Mouse (Mus musculus) small intestine, adult 2 months (tissue): Measurements from ENCODE around the gene Lcmt1. TPM values are rescaled to one million over a fixed set of nuclear protein-coding genes. Genes with fewer than 3 reads are reported as not detected.

Source experiments
- H3K27ac ChIP-seq: fragments of 200-500 bp; 2 replicates; pipeline ENCODE4 v1.5.1; 2012; ENCODE audit warnings: low read depth, low read length, control low read depth, inconsistent platforms; ENCODE audit not compliant: insufficient read depth
- H3K27me3 ChIP-seq: fragments of 200-500 bp; 2 replicates; pipeline ENCODE4 v1.6.1; 2012; ENCODE audit warnings: mild to moderate bottlenecking, moderate library complexity, low read length, inconsistent platforms; ENCODE audit not compliant: control insufficient read depth, insufficient read depth
- H3K36me3 ChIP-seq: fragments of 200-500 bp; 2 replicates; pipeline ENCODE4 v1.6.1; 2012; ENCODE audit warnings: mild to moderate bottlenecking, low read length, control low read depth, inconsistent platforms; ENCODE audit not compliant: control insufficient read depth, insufficient read depth
- H3K4me1 ChIP-seq: fragments of 200-500 bp; 2 replicates; pipeline ENCODE4 v1.6.1; 2012; ENCODE audit warnings: low read length, inconsistent platforms, mixed read lengths; ENCODE audit not compliant: control insufficient read depth, insufficient read depth, insufficient read length
- H3K4me3 ChIP-seq: fragments of 200-500 bp; 2 replicates; pipeline ENCODE4 v1.5.1; 2012; ENCODE audit warnings: low read depth, mild to moderate bottlenecking, control low read depth, inconsistent platforms, low read length, moderate library complexity
- CTCF ChIP-seq: fragments of 200-500 bp; IDR thresholded peaks from 2 replicates; pipeline ENCODE4 v1.5.1; 2012; ENCODE audit warnings: low read depth, mild to moderate bottlenecking, control low read depth, inconsistent platforms, low read length, moderate library complexity, mixed read lengths; ENCODE audit not compliant: insufficient replicate concordance, insufficient read length; ENCODE audit errors: extremely low read depth
- POLR2A ChIP-seq: fragments of 200-500 bp; IDR thresholded peaks from 2 replicates; pipeline ENCODE4 v1.6.1; 2012; ENCODE audit warnings: low read depth, mild to moderate bottlenecking, control low read depth, inconsistent platforms, low read length, moderate library complexity
- WGBS: fragments of 180-500 bp; shearing (Covaris S2); methylation state at CpG from one replicate; pipeline ENCODE4 v1.1.7; 2018; 5-methylcytosine and 5-hydroxymethylcytosine counted together
- polyA plus RNA-seq: library from polyadenylated mRNA; depleted of rRNA; stranded (reverse); fragments of >200 nt; gene quantifications from 2 replicates; pipeline ENCODE4 v1.2.3, GENCODE M21; 2012

The Lcmt1 gene
- polyA plus RNA-seq, 1 experiment: 21.5 TPM

- H3K4me1 ChIP-seq: peaks cover 2% of the 10 kb centered on the region; the same call in 1 of the 2 replicates
- H3K4me3 ChIP-seq: no peak overlapping the region
- TF ChIP-seq CTCF (no peak), POLR2A (no peak)
- 83% methylated on average over 9 of the region's 9 CpGs for WGBS
- H3K27ac ChIP-seq: no peak overlapping the region
- no peaks in the 10 kb centered on the region for H3K27me3 ChIP-seq
- H3K36me3 ChIP-seq: peaks cover 32% of the 10 kb centered on the region
Observed at GRCm38 (mm10) chr7:123330506-123330905, 39.1 kb upstream of the Lcmt1 start.

- no peak for TF ChIP-seq POLR2A
- TF ChIP-seq CTCF: no peak
- Histone ChIP-seq H3K4me1 (peaks cover 10% of the 10 kb centered on the region; the same call in 1 of the 2 replicates), H3K4me3 (no peak overlapping the region), H3K36me3 (peaks cover 2% of the 10 kb centered on the region; the same call in 1 of the 2 replicates), H3K27ac (peak overlapping the region; percentile 49; the same call in 1 of the 2 replicates), H3K27me3 (no peaks in the 10 kb centered on the region)
- 26% methylated on average over 1 of the region's 1 CpGs for WGBS
Observed at GRCm38 (mm10) chr7:123336322-123336721, 33.3 kb upstream of the Lcmt1 start.

GRCm38 (mm10) chr7:123338351-123338750 is 31.2 kb upstream of the Lcmt1 start:
- Histone ChIP-seq H3K4me3 (no peak overlapping the region), H3K4me1 (peaks cover 13% of the 10 kb centered on the region; the same call in 1 of the 2 replicates), H3K27me3 (no peaks in the 10 kb centered on the region), H3K36me3 (no peaks in the 10 kb centered on the region), H3K27ac (no peak overlapping the region; the same call in 1 of the 2 replicates)
- no peak for TF ChIP-seq CTCF
- no peak for TF ChIP-seq POLR2A
- WGBS: 74% methylated on average over 8 of the region's 8 CpGs

- WGBS: 74% methylated on average over 5 of the region's 5 CpGs
- H3K36me3 ChIP-seq: no peaks in the 10 kb centered on the region
- H3K4me3 ChIP-seq: no peak overlapping the region
- TF ChIP-seq POLR2A (no peak), CTCF (no peak)
- H3K4me1 ChIP-seq: peaks cover 31% of the 10 kb centered on the region
- H3K27me3 ChIP-seq: no peaks in the 10 kb centered on the region
- no peak overlapping the region for H3K27ac ChIP-seq
Observed at GRCm38 (mm10) chr7:123341896-123342295, 27.7 kb upstream of the Lcmt1 start.

- no peak for TF ChIP-seq CTCF
- no peak for TF ChIP-seq POLR2A
- Histone ChIP-seq H3K4me3 (peak overlapping the region; percentile 21; the same call in 1 of the 2 replicates), H3K36me3 (no peaks in the 10 kb centered on the region), H3K27ac (peak overlapping the region; percentile 96), H3K27me3 (no peaks in the 10 kb centered on the region), H3K4me1 (peaks cover 27% of the 10 kb centered on the region)
- 43% methylated on average over 5 of the region's 5 CpGs for WGBS
Observed at GRCm38 (mm10) chr7:123344079-123344780, 25.4 kb upstream of the Lcmt1 start.

GRCm38 (mm10) chr7:123345041-123345544 is 24.5 kb upstream of the Lcmt1 start:
- WGBS: 56% methylated on average over 3 of the region's 3 CpGs
- TF ChIP-seq CTCF (no peak), POLR2A (no peak)
- H3K4me3 ChIP-seq: no peak overlapping the region
- peaks cover 28% of the 10 kb centered on the region for H3K4me1 ChIP-seq
- no peaks in the 10 kb centered on the region for H3K27me3 ChIP-seq
- H3K27ac ChIP-seq: peak overlapping the region; percentile 89
- no peaks in the 10 kb centered on the region for H3K36me3 ChIP-seq

- no peaks in the 10 kb centered on the region for H3K27me3 ChIP-seq
- H3K4me3 ChIP-seq: no peak overlapping the region
- WGBS: 58% methylated on average over 7 of the region's 7 CpGs
- no peak for TF ChIP-seq POLR2A
- no peak for TF ChIP-seq CTCF
- H3K27ac ChIP-seq: peak overlapping the region; percentile 28; the same call in 1 of the 2 replicates
- H3K4me1 ChIP-seq: peaks cover 29% of the 10 kb centered on the region
- no peaks in the 10 kb centered on the region for H3K36me3 ChIP-seq
Observed at GRCm38 (mm10) chr7:123346631-123347290, 22.8 kb upstream of the Lcmt1 start.
